In genomic region chr13:112119611-112120041, GRCm38 (mm10) we compare ENCODE assay signal across 10 mouse cellular contexts.
DNase-seq lines count a peak whose midpoint lies in the region; ATAC-seq lines count a peak whose summit lies in the region.
"Had no signal": no experiment of that assay in that cellular context is flagged by ENCODE, and none has a peak within 500 bp of the region (broad histone marks: within the 10 kb centered on the region; RNA-seq: fewer than 3 reads in every experiment).

No protein-coding gene starts in this region.

- H3K27me3 ChIP-seq in lung, embryonic 15.5 days = no peaks in the 10 kb centered on the region
- no peaks in the 10 kb centered on the region for H3K27me3 ChIP-seq in heart, embryonic 16.5 days (ENCODE audit: control insufficient read depth, insufficient read depth, low read length)

- 42% methylated on average over 11 of the region's 11 CpGs for WGBS in lung, embryonic 15.5 days
- WGBS in heart, embryonic 16.5 days = 44% methylated on average over 11 of the region's 11 CpGs

- H3K27ac ChIP-seq in lung, embryonic 15.5 days = 0 out of 2 replicates have a peak overlapping the region, but pooled peaks have one; percentile 8
- peak overlapping the region; percentile 63 for H3K27ac ChIP-seq in heart, embryonic 16.5 days (ENCODE audit: low read length)

- no peak overlapping the region for H3K4me3 ChIP-seq in lung, embryonic 15.5 days
- H3K4me3 ChIP-seq in heart, embryonic 16.5 days (ENCODE audit: low read length) = no peak overlapping the region
- H3K4me3 ChIP-seq: megakaryocyte, embryonic 14.5 days had no signal

- H3K4me2 ChIP-seq in lung, embryonic 15.5 days = no peak overlapping the region
- no peak overlapping the region for H3K4me2 ChIP-seq in heart, embryonic 16.5 days (ENCODE audit: low read depth, low read length)

- peak; percentile 30 for DNase-seq in adrenal gland, postnatal 14 days
- DNase-seq in adrenal gland, adult 8-10 months = no peak
- DNase-seq in lung, postnatal 4 days = no peak
- peak; percentile 12 to 40 for DNase-seq in layer of hippocampus, postnatal 36 days
- no peak for DNase-seq in thymus, postnatal 36 days
- no peak for DNase-seq in spleen, postnatal 4 days (ENCODE audit: low spot score in 2 of 2)
- DNase-seq: spleen, adult 18-20 months had no signal

- H3K36me3 ChIP-seq in lung, embryonic 15.5 days = no peaks in the 10 kb centered on the region
- H3K36me3 ChIP-seq in heart, embryonic 16.5 days (ENCODE audit: control insufficient read depth, insufficient read depth) = no peaks in the 10 kb centered on the region

- no peaks in the 10 kb centered on the region for H3K9me3 ChIP-seq in lung, embryonic 15.5 days
- H3K9me3 ChIP-seq in heart, embryonic 16.5 days (replicated peaks; ENCODE audit: control insufficient read depth, low read length) = no peaks in the 10 kb centered on the region

- ATAC-seq in lung, embryonic 15.5 days (ENCODE audit: borderline replicate concordance, extremely low read depth, low FRiP score, low TSS enrichment) = no peak
- ATAC-seq in heart, embryonic 16.5 days (replicated peaks; ENCODE audit: extremely low read depth, insufficient read depth, low FRiP score) = no peak

- H3K9ac ChIP-seq in lung, embryonic 15.5 days = no peak overlapping the region
- no peak overlapping the region for H3K9ac ChIP-seq in heart, embryonic 16.5 days (ENCODE audit: low read length)

- peaks cover 28% of the 10 kb centered on the region for H3K4me1 ChIP-seq in lung, embryonic 15.5 days
- H3K4me1 ChIP-seq in heart, embryonic 16.5 days (ENCODE audit: control insufficient read depth, insufficient read depth, low read length) = peaks cover 28% of the 10 kb centered on the region
- H3K4me1 ChIP-seq: megakaryocyte, embryonic 14.5 days had no signal

Comparison
In these comparisons a context has a peak if more than half of its experiments do, and no peak if none do; other contexts are left out.
1. DNase-seq: peak in adrenal gland, postnatal 14 days (single experiment) and layer of hippocampus, postnatal 36 days (2 of 2); none in adrenal gland, adult 8-10 months (single experiment), lung, postnatal 4 days (0 of 2), thymus, postnatal 36 days (0 of 2) and spleen, postnatal 4 days (0 of 2).